Mouse (Mus musculus): ENCODE measurements around the gene Atg7.

Gene Atg7

GRCm38 (mm10) chr6:114683741-114684140, 40.8 kb downstream of the Atg7 start:
- in situ Hi-C loops (cut with MboI, MseI) = loop anchor here in 1 of 2 experiments (5.0 kb wide), 1 partner anchor 276 kb away; no protein-coding TSS in a partner anchor

GRCm38 (mm10) chr6:114684407-114684806, 41.5 kb downstream of the Atg7 start:
- in situ Hi-C loops (cut with MboI, MseI) = loop anchor here in 1 of 2 experiments (5.0 kb wide), 1 partner anchor 277 kb away; no protein-coding TSS in a partner anchor

- in situ Hi-C loops (cut with MboI, MseI) = no loop called here
These were observed 42.5 kb downstream of the Atg7 start for GRCm38 (mm10) chr6:114685412-114685811.

GRCm38 (mm10) chr6:114687035-114687434, 44.1 kb downstream of the Atg7 start:
- in situ Hi-C loops (cut with MboI, MseI) = no loop called here

- in situ Hi-C loops (cut with MboI, MseI) = loop anchor here in 1 of 2 experiments (10.0 kb wide), 1 partner anchor 596 kb away; no protein-coding TSS in a partner anchor
These were observed 47.8 kb downstream of the Atg7 start for GRCm38 (mm10) chr6:114690661-114691060.

GRCm38 (mm10) chr6:114691530-114691929, 48.6 kb downstream of the Atg7 start:
- in situ Hi-C loops (cut with MboI, MseI) = loop anchor here in 1 of 2 experiments (10.0 kb wide), 1 partner anchor 597 kb away; no protein-coding TSS in a partner anchor

GRCm38 (mm10) chr6:114692691-114693090, 49.8 kb downstream of the Atg7 start:
- in situ Hi-C loops (cut with MboI, MseI) = loop anchor here in 1 of 2 experiments (10.0 kb wide), 1 partner anchor 598 kb away; no protein-coding TSS in a partner anchor

- in situ Hi-C loops (cut with MboI, MseI) = loop anchor here in 1 of 2 experiments (10.0 kb wide), 1 partner anchor 603 kb away; no protein-coding TSS in a partner anchor
These were observed 55.0 kb downstream of the Atg7 start for GRCm38 (mm10) chr6:114697646-114698490.

GRCm38 (mm10) chr6:114698578-114698977, 55.7 kb downstream of the Atg7 start:
- in situ Hi-C loops (cut with MboI, MseI) = loop anchor here in 1 of 2 experiments (10.0 kb wide), 1 partner anchor 604 kb away; no protein-coding TSS in a partner anchor

GRCm38 (mm10) chr6:114700704-114701103, 57.8 kb downstream of the Atg7 start:
- in situ Hi-C loops (cut with MboI, MseI) = loop anchor here in 1 of 2 experiments (5.0 kb wide), 1 partner anchor 87 kb away; no protein-coding TSS in a partner anchor

- in situ Hi-C loops (cut with MboI, MseI) = no loop called here
These were observed 64.1 kb downstream of the Atg7 start for GRCm38 (mm10) chr6:114707032-114707431.

- in situ Hi-C loops (cut with MboI, MseI) = loop anchor here in 1 of 2 experiments (5.0 kb wide), 1 partner anchor 315 kb away; no protein-coding TSS in a partner anchor
These were observed 69.5 kb downstream of the Atg7 start for GRCm38 (mm10) chr6:114712242-114713050.

GRCm38 (mm10) chr6:114713538-114713937, 70.6 kb downstream of the Atg7 start:
- in situ Hi-C loops (cut with MboI, MseI) = loop anchor here in 1 of 2 experiments (5.0 kb wide), 1 partner anchor 314 kb away; no protein-coding TSS in a partner anchor

- in situ Hi-C loops (cut with MboI, MseI) = loop anchor here in 1 of 2 experiments (5.0 kb wide), 1 partner anchor 313 kb away; no protein-coding TSS in a partner anchor
These were observed 71.8 kb downstream of the Atg7 start for GRCm38 (mm10) chr6:114714654-114715053.

- in situ Hi-C loops (cut with MboI, MseI) = no loop called here
These were observed 72.6 kb downstream of the Atg7 start for GRCm38 (mm10) chr6:114715289-114716030.

GRCm38 (mm10) chr6:114719100-114719499, 76.2 kb downstream of the Atg7 start:
- in situ Hi-C loops (cut with MboI, MseI) = no loop called here

GRCm38 (mm10) chr6:114719665-114720064, 76.8 kb downstream of the Atg7 start:
- in situ Hi-C loops (cut with MboI, MseI) = loop anchor here (5.0 to 10.0 kb wide), 3 partner anchors 135 to 203 kb away; no protein-coding TSS in a partner anchor

- in situ Hi-C loops (cut with MboI, MseI) = loop anchor here (5.0 to 10.0 kb wide), 3 partner anchors 133 to 200 kb away; no protein-coding TSS in a partner anchor
These were observed 79.1 kb downstream of the Atg7 start for GRCm38 (mm10) chr6:114722046-114722445.

GRCm38 (mm10) chr6:114723925-114724324, 81.0 kb downstream of the Atg7 start:
- in situ Hi-C loops (cut with MboI, MseI) = loop anchor here (5.0 to 10.0 kb wide), 3 partner anchors 131 to 198 kb away; no protein-coding TSS in a partner anchor

GRCm38 (mm10) chr6:114724351-114724750, 81.5 kb downstream of the Atg7 start:
- in situ Hi-C loops (cut with MboI, MseI) = loop anchor here (5.0 to 10.0 kb wide), 3 partner anchors 130 to 198 kb away; no protein-coding TSS in a partner anchor
